Mouse (Mus musculus): ENCODE data around the gene Ankle1. TPM values are rescaled to one million over a fixed set of nuclear protein-coding genes. Genes with fewer than 3 reads are reported as not detected.

Gene Ankle1
- 6.3 TPM for polyA plus RNA-seq (2012; fragmentation: generic; extraction: Trizol)
- long read RNA-seq, experiment 1, partial matches to known transcripts, result 1 of 14 reads
- long read RNA-seq, experiment 1, other reads (novel, unspliced or antisense), result 12 of 14 reads
- long read RNA-seq, experiment 2, transcript Ankle1-201 (9 exons, 2,136 nt), result major isoform, 6 of 65 reads
- long read RNA-seq, experiment 2, partial matches to known transcripts, result 6 of 65 reads
- long read RNA-seq, experiment 2, other reads (novel, unspliced or antisense), result 50 of 65 reads

GRCm38 (mm10) chr8:71405401-71406098 is at the start of gene Ankle1:
Ankle1 (plus strand) TSS chr8:71406010.
- Histone ChIP-seq H3K4me3 (ENCODE audit: insufficient read depth, poor library complexity, severe bottlenecking) (peak within 1 kb of the TSS; percentile 84), H3K79me3 (ENCODE audit: low read depth) (peaks cover 6% of the 10 kb centered on the region), H3K36me3 (ENCODE audit: control insufficient read depth, insufficient read depth) (peaks cover 29% of the 10 kb centered on the region), H3ac (ENCODE audit: control insufficient read depth, insufficient read length, low read depth) (peak within 1 kb of the TSS; percentile 96), H3K27me3 (ENCODE audit: control insufficient read depth, insufficient read depth, insufficient read length) (no peaks in the 10 kb centered on the region), H3K79me2 (ENCODE audit: control insufficient read depth, insufficient read depth) (peaks cover 22% of the 10 kb centered on the region)
- no peak for TF ChIP-seq MYOG (IDR thresholded peaks at IDR 0.05; ENCODE audit: control insufficient read depth, extremely low read depth, insufficient read length)
- peak; percentile 74 for TF ChIP-seq MAX (IDR thresholded peaks at IDR 0.05)

- Histone ChIP-seq H3K4me3 (ENCODE audit: insufficient read depth, poor library complexity, severe bottlenecking) (no peak overlapping the region), H3K27me3 (ENCODE audit: control insufficient read depth, insufficient read depth, insufficient read length) (no peaks in the 10 kb centered on the region), H3ac (ENCODE audit: control insufficient read depth, insufficient read length, low read depth) (no peak overlapping the region), H3K79me3 (ENCODE audit: low read depth) (no peaks in the 10 kb centered on the region), H3K79me2 (ENCODE audit: control insufficient read depth, insufficient read depth) (no peaks in the 10 kb centered on the region), H3K36me3 (ENCODE audit: control insufficient read depth, insufficient read depth) (peaks cover 46% of the 10 kb centered on the region)
- no peak for TF ChIP-seq FOSL1 (IDR thresholded peaks at IDR 0.05; ENCODE audit: insufficient read depth, low read length, poor library complexity, severe bottlenecking)
- no peak for TF ChIP-seq CTCF (IDR thresholded peaks at IDR 0.05; ENCODE audit: control insufficient read depth, insufficient read depth, insufficient read length)
These were observed 47.8 kb upstream of the Ankle1 start for GRCm38 (mm10) chr8:71358026-71358425.

- H3K27me3 ChIP-seq (ENCODE audit: control insufficient read depth, insufficient read depth, insufficient read length), result no peaks in the 10 kb centered on the region
- peak within 1 kb of the TSS; percentile 90 for H3ac ChIP-seq (ENCODE audit: control insufficient read depth, insufficient read length, low read depth)
- H3K79me3 ChIP-seq (ENCODE audit: low read depth), result no peaks in the 10 kb centered on the region
- peaks cover 17% of the 10 kb centered on the region for H3K36me3 ChIP-seq (ENCODE audit: control insufficient read depth, insufficient read depth)
- TF ChIP-seq MYOD1 (IDR thresholded peaks at IDR 0.05; ENCODE audit: control insufficient read depth, insufficient read length, low read depth), result no peak
- TF ChIP-seq MAX (IDR thresholded peaks at IDR 0.05), result peak; percentile 78
- no peak for TF ChIP-seq USF1 (IDR thresholded peaks at IDR 0.05; ENCODE audit: low read depth)
- TF ChIP-seq MYOG (IDR thresholded peaks at IDR 0.05; ENCODE audit: control insufficient read depth, extremely low read depth, insufficient read length), result no peak
- no peak for TF ChIP-seq FOSL1 (IDR thresholded peaks at IDR 0.05; ENCODE audit: insufficient read depth, low read length, poor library complexity, severe bottlenecking)
- no peak for TF ChIP-seq CEBPB (IDR thresholded peaks at IDR 0.05; ENCODE audit: low read depth)
- peak within 1 kb of the TSS; percentile 41 for H3K4me3 ChIP-seq (ENCODE audit: insufficient read depth, poor library complexity, severe bottlenecking)
- H3K79me2 ChIP-seq (ENCODE audit: control insufficient read depth, insufficient read depth), result peaks cover 16% of the 10 kb centered on the region
These were observed 38.9 kb upstream of the Ankle1 start, which contains the start of gene Use1 for GRCm38 (mm10) chr8:71366771-71367528. Use1 (plus strand) TSS chr8:71366848.

DNA sequence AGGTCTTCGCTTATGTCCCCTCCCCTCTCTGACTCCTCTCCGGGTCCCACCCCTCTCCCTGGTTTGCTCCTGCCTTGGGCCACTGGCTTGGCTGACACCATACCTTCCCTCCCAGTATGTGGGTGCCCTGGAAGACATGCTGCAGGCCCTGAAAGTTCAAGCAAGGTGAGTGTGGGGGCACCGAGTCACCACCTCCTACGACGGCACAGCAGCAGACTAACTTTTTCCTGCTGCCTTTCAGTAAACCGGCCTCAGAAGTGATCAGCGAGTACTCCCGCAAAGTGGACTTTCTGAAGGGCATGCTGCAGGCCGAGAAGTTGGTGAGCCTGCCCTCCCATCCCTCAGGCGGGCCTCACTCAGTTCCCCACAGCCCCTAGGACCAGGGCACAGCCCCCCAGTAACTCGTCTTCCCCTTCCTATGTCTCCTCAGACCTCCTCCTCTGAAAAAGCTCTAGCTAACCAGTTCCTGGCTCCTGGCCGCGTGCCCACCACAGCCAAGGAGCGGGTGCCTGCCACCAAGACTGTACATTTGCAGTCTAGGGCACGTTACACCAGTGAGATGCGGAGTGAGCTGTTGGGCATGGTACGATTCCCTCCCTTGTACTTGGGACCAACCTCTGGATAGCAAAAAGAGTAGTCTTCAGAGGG is 38.2 kb upstream of the Ankle1 start:
- H3K4me3 ChIP-seq (ENCODE audit: insufficient read depth, poor library complexity, severe bottlenecking), result peak overlapping the region; percentile 41
- no peak for TF ChIP-seq USF1 (IDR thresholded peaks at IDR 0.05; ENCODE audit: low read depth)
- TF ChIP-seq CTCF (IDR thresholded peaks at IDR 0.05; ENCODE audit: control insufficient read depth, insufficient read depth, insufficient read length), result no peak
- TF ChIP-seq FOSL1 (IDR thresholded peaks at IDR 0.05; ENCODE audit: insufficient read depth, low read length, poor library complexity, severe bottlenecking), result no peak

GRCm38 (mm10) chr8:71368366-71368765 is 37.4 kb upstream of the Ankle1 start:
- Histone ChIP-seq H3K79me2 (ENCODE audit: control insufficient read depth, insufficient read depth) (peaks cover 16% of the 10 kb centered on the region), H3K27me3 (ENCODE audit: control insufficient read depth, insufficient read depth, insufficient read length) (no peaks in the 10 kb centered on the region), H3K79me3 (ENCODE audit: low read depth) (no peaks in the 10 kb centered on the region), H3ac (ENCODE audit: control insufficient read depth, insufficient read length, low read depth) (no peak overlapping the region), H3K36me3 (ENCODE audit: control insufficient read depth, insufficient read depth) (peaks cover 19% of the 10 kb centered on the region), H3K4me3 (ENCODE audit: insufficient read depth, poor library complexity, severe bottlenecking) (no peak overlapping the region)
- TF ChIP-seq CTCF (IDR thresholded peaks at IDR 0.05; ENCODE audit: control insufficient read depth, insufficient read depth, insufficient read length) (no peak), USF1 (IDR thresholded peaks at IDR 0.05; ENCODE audit: low read depth) (no peak)

More for the DNA sequence above, 38.2 kb upstream of the Ankle1 start:
- Histone ChIP-seq H3K79me2 (ENCODE audit: control insufficient read depth, insufficient read depth) (peaks cover 16% of the 10 kb centered on the region), H3K79me3 (ENCODE audit: low read depth) (no peaks in the 10 kb centered on the region), H3ac (ENCODE audit: control insufficient read depth, insufficient read length, low read depth) (peak overlapping the region; percentile 70), H3K27me3 (ENCODE audit: control insufficient read depth, insufficient read depth, insufficient read length) (no peaks in the 10 kb centered on the region), H3K36me3 (ENCODE audit: control insufficient read depth, insufficient read depth) (peaks cover 17% of the 10 kb centered on the region)
